Mouse (Mus musculus) spleen, adult 2 months (tissue): ENCODE measurements around the gene 2900026A02Rik. TPM values are rescaled to one million over a fixed set of nuclear protein-coding genes. Genes with fewer than 3 reads are reported as not detected.

Source experiments
- DNase-seq, 2 experiments: peaks; one replicate each; pipeline versions ENCODE4 v3.0.0 to v3.0.0-alpha.2; 2012 to 2021; ENCODE audit warnings: low spot score in 2 of 2, low read depth in 1 of 2
- H3K27ac ChIP-seq: fragments of 200-500 bp; 2 replicates; pipeline ENCODE4 v1.5.1; 2012; ENCODE audit warnings: low read length, inconsistent platforms; ENCODE audit not compliant: insufficient read depth
- H3K27me3 ChIP-seq: fragments of 200-500 bp; 2 replicates; pipeline ENCODE4 v1.6.1; 2012; ENCODE audit warnings: mild to moderate bottlenecking, moderate library complexity, low read length, inconsistent platforms; ENCODE audit not compliant: control insufficient read depth, insufficient read depth
- H3K36me3 ChIP-seq: fragments of 200-500 bp; 2 replicates; pipeline ENCODE4 v1.6.1; 2012; ENCODE audit warnings: mild to moderate bottlenecking, low read length, inconsistent platforms; ENCODE audit not compliant: control insufficient read depth, insufficient read depth
- H3K4me1 ChIP-seq: fragments of 200-500 bp; 2 replicates; pipeline ENCODE4 v1.6.1; 2011; ENCODE audit warnings: inconsistent platforms; ENCODE audit not compliant: control insufficient read depth, insufficient read depth, insufficient read length
- H3K4me3 ChIP-seq: fragments of 200-500 bp; 2 replicates; pipeline ENCODE4 v1.5.1; 2011; ENCODE audit warnings: mild to moderate bottlenecking, inconsistent platforms; ENCODE audit not compliant: insufficient read depth, insufficient read length; ENCODE audit errors: extremely low read depth
- CTCF ChIP-seq: fragments of 200-500 bp; IDR thresholded peaks from 2 replicates; pipeline ENCODE4 v1.5.1; 2011; ENCODE audit warnings: mild to moderate bottlenecking, inconsistent platforms; ENCODE audit not compliant: insufficient read depth, insufficient read length, insufficient replicate concordance; ENCODE audit errors: extremely low read depth
- POLR2A ChIP-seq: fragments of 200-500 bp; IDR thresholded peaks from 2 replicates; pipeline ENCODE4 v1.6.1; 2011; ENCODE audit warnings: low read depth, low read length, inconsistent platforms
- WGBS: fragments of 180-500 bp; shearing (Covaris S2); methylation state at CpG from one replicate; pipeline ENCODE4 v1.1.7; 2018; 5-methylcytosine and 5-hydroxymethylcytosine counted together
- polyA plus RNA-seq: library from polyadenylated mRNA; depleted of rRNA; stranded (reverse); fragments of >200 nt; gene quantifications from 2 replicates; pipeline ENCODE4 v1.2.3, GENCODE M21; 2012; rRNA removed

The 2900026A02Rik gene
- polyA plus RNA-seq, 1 experiment = 5.1 TPM

GRCm38 (mm10) chr5:113038601-113039000 is 182.4 kb downstream of the 2900026A02Rik start:
- DNase-seq = no peak
- Histone ChIP-seq H3K4me1 (peaks cover 3% of the 10 kb centered on the region; the same call in 1 of the 2 replicates), H3K4me3 (no peak overlapping the region), H3K27me3 (no peaks in the 10 kb centered on the region), H3K36me3 (no peaks in the 10 kb centered on the region), H3K27ac (no peak overlapping the region)
- 88% methylated on average over 6 of the region's 6 CpGs for WGBS
- TF ChIP-seq POLR2A (no peak), CTCF (no peak)

Other genes with a start within 250 kb of the 2900026A02Rik start
- gene Grk3, start 205.4 kb downstream of the 2900026A02Rik start, polyA plus RNA-seq = 20.7 and 23.1 TPM in 2 replicates
- not detected in 2 replicates for gene Crybb2, start 151.1 kb downstream of the 2900026A02Rik start, polyA plus RNA-seq
- gene Crybb3, start 139.7 kb downstream of the 2900026A02Rik start, polyA plus RNA-seq = 1.7 and 2.7 TPM in 2 replicates
- gene Tmem211, start 5.7 kb upstream of the 2900026A02Rik start, polyA plus RNA-seq = not detected in 2 replicates
- gene Sgsm1, start 89.5 kb upstream of the 2900026A02Rik start, polyA plus RNA-seq = 0.08 and 0.19 TPM in 2 replicates
- gene Aym1, start 136.1 kb upstream of the 2900026A02Rik start, polyA plus RNA-seq = not detected in 2 replicates